Mouse (Mus musculus): ENCODE results near the gene Numb. TPM values are rescaled to one million over a fixed set of nuclear protein-coding genes. Genes with fewer than 3 reads are reported as not detected.
A peak's percentile ranks its signal among the peaks of the same experiment; 100 is the strongest.

Gene Numb
- polyA plus RNA-seq, 1 experiment from 2014 or later: 41.3 TPM

- Histone ChIP-seq H3K27ac (peak overlapping the region; percentile 89), H3K9me3 (replicated peaks) (no peaks in the 10 kb centered on the region), H3K27me3 (no peaks in the 10 kb centered on the region), H3K4me3 (replicated peaks) (no peak overlapping the region), H3K36me3 (no peaks in the 10 kb centered on the region), H3K9ac (no peak overlapping the region), H3K4me2 (peak overlapping the region; percentile 29; the same call in 1 of the 2 replicates), H3K4me1 (peaks cover 59% of the 10 kb centered on the region)
- 28% methylated on average over 14 of the region's 14 CpGs for WGBS
- ATAC-seq (replicated peaks; ENCODE audit: low FRiP score): peak; percentile 59
These were observed 153.4 kb downstream of the Numb start for GRCm38 (mm10) chr12:83768235-83768899.

DNA sequence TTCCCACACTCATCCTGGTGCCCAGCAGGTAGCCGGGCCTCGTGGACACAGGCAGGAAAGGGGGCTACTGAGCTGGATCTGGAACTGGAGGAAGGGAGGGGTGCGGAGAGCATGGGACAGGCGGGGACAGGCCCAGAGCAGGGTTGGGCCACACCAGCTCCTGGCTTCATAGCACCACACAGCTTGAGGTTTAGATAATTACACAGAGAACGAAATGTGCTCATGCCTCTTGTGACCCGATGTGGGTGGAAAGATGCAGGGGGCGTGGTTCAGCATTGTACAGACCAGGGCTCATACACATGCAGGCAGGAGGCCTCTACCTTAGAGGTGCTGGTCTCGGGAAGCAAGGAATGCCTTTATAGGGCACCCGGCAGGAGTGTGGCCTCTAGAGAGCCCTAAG lies 153.9 kb downstream of the Numb start:
- ATAC-seq (replicated peaks; ENCODE audit: low FRiP score): peak; percentile 2; the same call in 1 of the 2 replicates
- H3K9ac ChIP-seq: no peak overlapping the region

GRCm38 (mm10) chr12:83765965-83766603 lies 155.7 kb downstream of the Numb start:
- Histone ChIP-seq H3K36me3 (no peaks in the 10 kb centered on the region), H3K27me3 (no peaks in the 10 kb centered on the region), H3K4me2 (no peak overlapping the region), H3K4me1 (peaks cover 68% of the 10 kb centered on the region), H3K9me3 (replicated peaks) (no peaks in the 10 kb centered on the region), H3K9ac (no peak overlapping the region), H3K27ac (no peak overlapping the region), H3K4me3 (replicated peaks) (no peak overlapping the region)
- 76% methylated on average over 13 of the region's 13 CpGs for WGBS
- no peak for ATAC-seq (replicated peaks; ENCODE audit: low FRiP score)

More for the DNA sequence above, 153.9 kb downstream of the Numb start:
- H3K27me3 ChIP-seq: no peaks in the 10 kb centered on the region
- H3K36me3 ChIP-seq: no peaks in the 10 kb centered on the region
- peak overlapping the region; percentile 29; the same call in 1 of the 2 replicates for H3K4me2 ChIP-seq
- no peaks in the 10 kb centered on the region for H3K9me3 ChIP-seq (replicated peaks)
- no peak overlapping the region for H3K4me3 ChIP-seq (replicated peaks)
- WGBS: 55% methylated on average over 9 of the region's 9 CpGs
- H3K4me1 ChIP-seq: peaks cover 65% of the 10 kb centered on the region
- H3K27ac ChIP-seq: peak overlapping the region; percentile 89

DNA sequence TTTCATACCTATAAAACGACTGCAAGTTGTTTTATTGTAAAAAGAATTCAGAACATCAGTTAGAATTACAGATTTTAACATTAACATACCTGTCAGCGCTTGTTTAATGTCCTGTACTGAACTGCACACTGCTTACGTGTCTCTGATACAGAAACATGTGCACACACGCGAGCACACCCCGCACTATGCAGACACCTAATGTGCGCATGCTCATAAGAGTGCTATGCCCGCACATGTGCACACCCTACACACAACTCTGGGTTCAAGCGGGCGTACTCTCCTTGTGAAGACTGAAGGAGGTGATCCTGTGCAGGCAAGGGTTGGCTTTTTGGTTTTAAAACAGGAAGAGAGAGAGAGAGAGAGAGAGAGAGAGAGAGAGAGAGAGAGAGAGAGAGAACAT lies 157.2 kb downstream of the Numb start:
- Histone ChIP-seq H3K4me3 (replicated peaks) (no peak overlapping the region), H3K9me3 (replicated peaks) (no peaks in the 10 kb centered on the region), H3K27ac (no peak overlapping the region), H3K9ac (no peak overlapping the region), H3K36me3 (no peaks in the 10 kb centered on the region), H3K4me1 (peaks cover 53% of the 10 kb centered on the region), H3K4me2 (peak overlapping the region; percentile 69; the same call in 1 of the 2 replicates), H3K27me3 (no peaks in the 10 kb centered on the region)
- WGBS: 78% methylated on average over 10 of the region's 10 CpGs
- ATAC-seq (replicated peaks; ENCODE audit: low FRiP score): no peak

DNA sequence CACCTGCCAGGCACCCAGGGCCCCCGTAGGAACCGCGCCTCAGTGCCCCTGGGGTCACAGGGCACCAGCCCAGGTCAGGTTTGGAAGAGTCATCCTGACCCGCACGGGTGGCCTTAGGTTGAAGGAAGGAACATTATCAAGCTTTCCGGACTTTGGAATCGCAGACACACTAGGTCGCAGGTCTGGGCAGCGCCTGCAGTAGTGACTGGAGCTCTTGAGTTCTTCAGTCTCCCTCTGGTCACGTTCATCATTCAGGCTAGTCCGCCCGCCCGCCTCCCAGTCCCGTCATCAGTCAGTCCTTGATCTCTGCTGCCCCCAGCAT lies 157.7 kb downstream of the Numb start:
- peaks cover 48% of the 10 kb centered on the region for H3K4me1 ChIP-seq
- H3K36me3 ChIP-seq: no peaks in the 10 kb centered on the region
- peak overlapping the region; percentile 38 for H3K4me3 ChIP-seq (replicated peaks)
- WGBS: 4% methylated on average over 14 of the region's 14 CpGs
- H3K4me2 ChIP-seq: peak overlapping the region; percentile 69
- H3K27ac ChIP-seq: 0 out of 2 replicates have a peak overlapping the region, but pooled peaks have one; percentile 51
- H3K9ac ChIP-seq: 0 out of 2 replicates have a peak overlapping the region, but pooled peaks have one; percentile 33
- H3K27me3 ChIP-seq: no peaks in the 10 kb centered on the region
- peak; percentile 3; the same call in 1 of the 2 replicates for ATAC-seq (replicated peaks; ENCODE audit: low FRiP score)
- H3K9me3 ChIP-seq (replicated peaks): no peaks in the 10 kb centered on the region

- H3K27ac ChIP-seq: peak within 1 kb of the TSS; percentile 51; the same call in 1 of the 2 replicates
- WGBS: 8% methylated on average over 29 of the region's 31 CpGs
- no peaks in the 10 kb centered on the region for H3K9me3 ChIP-seq (replicated peaks)
- H3K36me3 ChIP-seq: no peaks in the 10 kb centered on the region
- H3K9ac ChIP-seq: peak within 1 kb of the TSS; percentile 33; the same call in 1 of the 2 replicates
- H3K4me3 ChIP-seq (replicated peaks): peak within 1 kb of the TSS; percentile 38
- H3K4me2 ChIP-seq: peak within 1 kb of the TSS; percentile 69
- H3K4me1 ChIP-seq: peaks cover 43% of the 10 kb centered on the region
- 0 out of 2 replicates have a peak, but pooled peaks have one; percentile 1 for ATAC-seq (replicated peaks; ENCODE audit: low FRiP score)
- H3K27me3 ChIP-seq: no peaks in the 10 kb centered on the region
These were observed 158.3 kb downstream of the Numb start, which contains the start of gene Papln for GRCm38 (mm10) chr12:83763311-83764043. TSS of gene Papln (plus strand) at chr12:83763634.

- Histone ChIP-seq H3K27me3 (no peaks in the 10 kb centered on the region), H3K9me3 (replicated peaks) (no peaks in the 10 kb centered on the region), H3K4me3 (replicated peaks) (no peak overlapping the region), H3K36me3 (no peaks in the 10 kb centered on the region), H3K4me2 (peak overlapping the region; percentile 69; the same call in 1 of the 2 replicates), H3K4me1 (peaks cover 36% of the 10 kb centered on the region), H3K9ac (no peak overlapping the region), H3K27ac (peak overlapping the region; percentile 7; the same call in 1 of the 2 replicates)
- WGBS: 22% methylated on average over 4 of the region's 4 CpGs
- ATAC-seq (replicated peaks; ENCODE audit: low FRiP score): no peak
These were observed 159.0 kb downstream of the Numb start for GRCm38 (mm10) chr12:83762706-83763105.

- H3K4me3 ChIP-seq (replicated peaks): no peak overlapping the region
- H3K27me3 ChIP-seq: no peaks in the 10 kb centered on the region
- no peak for ATAC-seq (replicated peaks; ENCODE audit: low FRiP score)
- no peak overlapping the region for H3K4me2 ChIP-seq
- no peaks in the 10 kb centered on the region for H3K9me3 ChIP-seq (replicated peaks)
- no peak overlapping the region for H3K9ac ChIP-seq
- no peaks in the 10 kb centered on the region for H3K36me3 ChIP-seq
- peaks cover 28% of the 10 kb centered on the region for H3K4me1 ChIP-seq
- no peak overlapping the region for H3K27ac ChIP-seq
- WGBS: 79% methylated on average over 2 of the region's 2 CpGs
These were observed 161.5 kb downstream of the Numb start for GRCm38 (mm10) chr12:83760201-83760600.

DNA sequence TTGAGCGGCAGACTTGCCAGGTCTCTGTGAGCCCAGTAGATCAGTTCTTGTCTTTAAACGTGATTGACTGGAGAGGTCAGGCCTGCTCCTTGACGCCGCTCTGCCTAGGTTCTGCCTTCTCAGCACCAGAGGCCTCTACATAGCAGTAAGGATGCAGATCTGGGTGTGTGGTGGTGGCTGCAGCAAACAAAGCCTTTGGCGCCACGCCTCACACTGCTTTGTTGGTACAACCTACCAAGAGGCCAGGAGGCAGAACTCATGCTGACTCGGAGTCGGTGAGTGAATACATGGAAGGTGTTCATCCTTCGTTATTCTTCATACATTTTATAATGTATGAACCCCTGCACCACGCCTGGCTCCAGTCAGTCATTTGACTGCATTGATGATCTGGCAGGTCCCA lies 163.0 kb downstream of the Numb start:
- H3K27ac ChIP-seq: no peak overlapping the region
- H3K9ac ChIP-seq: no peak overlapping the region
- no peaks in the 10 kb centered on the region for H3K9me3 ChIP-seq (replicated peaks)
- peaks cover 19% of the 10 kb centered on the region for H3K4me1 ChIP-seq
- 80% methylated on average over 10 of the region's 10 CpGs for WGBS
- no peak overlapping the region for H3K4me3 ChIP-seq (replicated peaks)
- H3K27me3 ChIP-seq: no peaks in the 10 kb centered on the region
- no peak for ATAC-seq (replicated peaks; ENCODE audit: low FRiP score)
- H3K36me3 ChIP-seq: no peaks in the 10 kb centered on the region
- no peak overlapping the region for H3K4me2 ChIP-seq

DNA sequence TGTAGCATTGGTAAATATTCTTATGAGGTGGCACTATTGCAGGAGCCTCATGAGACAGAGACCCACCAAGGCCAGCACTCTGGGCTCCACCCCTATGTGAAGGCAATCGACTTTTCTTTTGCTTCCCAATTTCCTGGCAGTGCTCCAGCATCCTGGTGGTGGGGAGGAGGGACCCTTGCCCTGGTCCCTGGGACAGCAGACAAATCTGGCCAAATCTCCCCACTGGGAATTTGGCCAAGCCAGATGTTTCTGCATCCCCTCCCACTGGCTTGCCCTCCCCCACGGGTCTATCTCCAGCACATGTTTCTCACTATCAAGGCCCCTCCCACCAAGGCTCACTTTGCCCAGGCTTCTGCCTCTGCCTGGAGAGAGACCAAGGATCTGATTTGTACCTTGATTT lies 169.2 kb downstream of the Numb start:
- H3K27me3 ChIP-seq: no peaks in the 10 kb centered on the region
- 34% methylated on average over 2 of the region's 2 CpGs for WGBS
- ATAC-seq (replicated peaks; ENCODE audit: low FRiP score): no peak

DNA sequence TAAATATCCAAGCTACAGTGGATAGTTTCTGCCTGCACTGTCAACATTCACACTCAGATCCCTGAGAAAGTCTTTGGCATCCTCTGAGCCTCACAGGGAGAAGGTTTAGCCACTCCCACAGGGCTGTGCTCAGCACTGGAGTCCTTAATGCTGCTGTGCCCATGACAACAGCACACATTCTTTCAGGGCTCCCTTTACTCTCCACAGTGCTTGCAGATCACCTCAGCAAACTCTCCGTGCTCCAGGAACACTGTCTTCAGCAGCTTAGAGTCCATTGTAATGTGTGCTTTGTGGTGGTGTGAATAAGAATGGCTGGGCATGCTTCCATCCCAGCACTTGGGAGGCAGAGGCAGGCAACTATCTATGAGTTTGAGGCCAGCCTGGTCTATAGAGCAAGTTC lies 172.5 kb downstream of the Numb start:
- Histone ChIP-seq H3K36me3 (no peaks in the 10 kb centered on the region), H3K27ac (no peak overlapping the region), H3K4me1 (0 out of 2 replicates have a peak, but pooled peaks cover 8% of the 10 kb centered on the region), H3K9me3 (replicated peaks) (no peaks in the 10 kb centered on the region), H3K9ac (no peak overlapping the region), H3K4me3 (replicated peaks) (no peak overlapping the region), H3K4me2 (no peak overlapping the region), H3K27me3 (no peaks in the 10 kb centered on the region)
- ATAC-seq (replicated peaks; ENCODE audit: low FRiP score): no peak
- 79% methylated on average over 1 of the region's 1 CpGs for WGBS

More for the DNA sequence above, 169.2 kb downstream of the Numb start:
- Histone ChIP-seq H3K4me1 (0 out of 2 replicates have a peak, but pooled peaks cover 8% of the 10 kb centered on the region), H3K9me3 (replicated peaks) (no peaks in the 10 kb centered on the region), H3K27ac (no peak overlapping the region), H3K4me3 (replicated peaks) (no peak overlapping the region), H3K4me2 (no peak overlapping the region), H3K9ac (no peak overlapping the region), H3K36me3 (no peaks in the 10 kb centered on the region)

All from kidney, embryonic 15.5 days (tissue).